Mouse (Mus musculus) frontal cortex, adult 2 months (tissue): ENCODE measurements at regions not wholly inside any gene's neighbourhood (a gene's known extent, or its start where the extent isn't known, plus 50 kb on each side); places are given as distances from the start of the nearest gene placed in this dataset.
"Not testable (repeated sequence)": the region's sequence is repeated elsewhere in the genome, so short reads cannot be mapped to it uniquely, and the experiment has no call there.

ENCODE experiments used
- DNase-seq, 2 experiments: peaks; one replicate each; pipeline ENCODE4 v3.0.0; 2022; ENCODE audit warnings: low spot score in 1 of 2; ENCODE audit errors: extremely low spot score in 1 of 2

GRCm38 (mm10) chr10:103862120-103862519, 280.7 kb upstream of the Gm21293 start:
- DNase-seq, result no peak

GRCm38 (mm10) chr10:103863909-103864308, 278.9 kb upstream of the Gm21293 start:
- DNase-seq, result no peak

DNA sequence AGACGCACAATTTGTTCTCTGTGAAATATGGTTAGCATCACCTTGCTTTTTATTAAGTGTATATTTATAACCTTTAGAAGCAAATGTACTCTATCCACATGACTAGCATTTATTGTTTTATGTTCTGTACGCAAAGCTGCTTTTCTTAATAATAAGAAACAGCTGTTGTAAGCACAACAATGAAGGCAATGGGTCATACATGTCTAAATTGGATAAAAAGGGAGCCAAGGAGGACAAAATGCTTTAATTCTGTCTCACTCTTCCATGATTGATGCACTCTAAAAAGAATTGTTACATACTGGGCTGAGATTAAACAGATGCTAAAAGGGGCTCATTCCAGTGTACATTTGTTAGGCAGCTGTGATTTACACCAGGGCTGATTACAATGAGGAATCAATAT, 232.7 kb upstream of the Gm21293 start:
- no peak for DNase-seq

DNA sequence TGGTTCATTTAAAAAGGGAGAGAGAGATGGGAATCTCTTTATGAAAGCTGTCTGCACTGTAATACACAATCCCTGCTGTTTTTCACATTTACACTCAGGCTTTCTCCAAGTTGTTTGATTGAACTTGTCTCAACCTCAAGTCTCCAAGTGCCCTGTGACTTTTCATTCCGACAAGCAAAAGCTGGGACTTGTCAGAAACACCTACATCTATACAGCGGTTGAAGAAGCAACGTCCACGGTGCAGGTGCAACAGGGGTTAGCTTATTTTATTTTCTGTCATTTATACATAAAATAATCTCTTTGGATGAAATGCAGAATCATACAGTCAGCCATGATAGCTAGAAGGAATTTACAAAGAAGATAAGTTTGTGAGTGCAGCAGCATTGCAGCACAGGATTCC, 184.6 kb upstream of the Gm21293 start:
- DNase-seq, result no peak

GRCm38 (mm10) chr10:103976059-103976458, 166.7 kb upstream of the Gm21293 start:
- DNase-seq, result no peak

- peak in 1 of 2 experiments; percentile 10 for DNase-seq
These were observed 158.4 kb upstream of the Gm21293 start for GRCm38 (mm10) chr10:103984287-103984956.

DNA sequence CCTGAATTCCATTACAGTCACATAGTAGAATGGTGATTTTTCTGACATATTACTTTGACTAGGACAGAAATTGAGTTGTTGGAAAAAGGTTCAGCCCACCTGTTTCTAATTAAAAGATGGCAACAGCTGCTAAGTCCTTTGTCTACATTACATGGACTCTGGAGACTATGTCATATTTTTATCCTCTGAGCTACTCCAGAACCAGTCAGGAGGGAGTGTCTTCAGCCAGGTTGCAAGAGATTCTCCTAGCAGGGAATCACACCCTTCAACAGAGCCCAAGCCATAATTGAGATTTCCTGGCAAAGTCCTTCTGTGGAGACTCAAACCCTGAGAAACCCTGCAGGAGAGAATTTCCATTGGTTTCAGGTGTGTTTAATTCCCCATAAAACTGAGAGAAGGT, 123.2 kb upstream of the Gm21293 start:
- no peak for DNase-seq

DNA sequence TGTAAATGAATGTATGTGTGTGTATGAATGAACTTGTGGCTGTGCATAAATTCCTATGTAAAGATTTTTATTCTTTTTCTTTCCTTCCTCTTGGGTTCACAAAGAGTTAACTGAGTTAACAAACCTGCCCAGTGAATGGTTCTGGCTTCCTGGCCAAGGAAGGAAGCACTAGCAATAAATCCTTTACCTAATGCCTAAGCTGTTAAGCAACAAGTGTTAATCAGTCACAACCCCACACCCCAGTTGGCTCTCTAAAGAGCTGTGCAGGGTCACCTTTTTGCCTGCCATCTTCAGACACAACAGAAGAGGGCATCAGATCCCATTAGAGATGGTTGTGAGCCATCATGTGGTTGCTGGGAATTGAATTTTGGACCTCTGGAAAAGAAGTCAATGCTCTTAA, 121.2 kb upstream of the Gm21293 start:
- DNase-seq, result no peak

DNA sequence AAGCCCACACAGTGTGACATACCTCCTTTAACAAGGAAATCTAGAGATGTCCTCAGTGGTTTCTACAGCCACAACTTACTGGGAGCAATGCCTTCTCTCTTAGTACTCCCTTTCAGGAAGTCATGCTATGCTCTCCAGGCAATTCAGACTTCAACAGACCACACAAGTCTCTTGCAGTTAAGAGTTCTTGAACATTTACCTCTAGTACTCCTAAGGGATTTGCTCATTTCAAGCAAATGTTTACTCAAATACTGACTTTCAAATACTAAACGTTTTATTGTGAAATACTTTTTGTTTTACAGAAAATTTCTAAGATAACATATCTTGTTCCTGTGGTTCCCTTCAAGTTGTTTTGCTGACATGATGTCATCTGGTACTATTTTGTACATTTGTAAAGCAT, 114.6 kb upstream of the Gm21293 start:
- DNase-seq, result no peak

DNA sequence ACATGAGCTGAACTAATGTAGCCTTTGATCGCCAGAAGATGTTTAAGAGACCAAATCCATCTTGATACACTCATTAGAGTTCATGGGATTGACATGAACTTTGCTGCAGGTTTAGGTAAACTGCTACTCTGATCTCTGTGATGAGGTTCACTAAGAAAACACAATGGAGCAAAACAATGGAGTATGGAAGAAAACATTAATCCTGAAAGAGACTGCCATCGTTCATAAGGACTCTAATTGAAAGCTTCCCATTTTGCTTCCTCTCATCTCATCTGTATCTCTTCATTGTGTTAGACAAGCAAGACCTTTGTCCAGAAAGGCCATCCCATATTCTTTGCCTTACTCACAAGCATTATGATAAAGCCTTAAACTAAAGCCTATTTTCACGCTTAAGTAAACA, 110.0 kb upstream of the Gm21293 start:
- DNase-seq, result no peak

DNA sequence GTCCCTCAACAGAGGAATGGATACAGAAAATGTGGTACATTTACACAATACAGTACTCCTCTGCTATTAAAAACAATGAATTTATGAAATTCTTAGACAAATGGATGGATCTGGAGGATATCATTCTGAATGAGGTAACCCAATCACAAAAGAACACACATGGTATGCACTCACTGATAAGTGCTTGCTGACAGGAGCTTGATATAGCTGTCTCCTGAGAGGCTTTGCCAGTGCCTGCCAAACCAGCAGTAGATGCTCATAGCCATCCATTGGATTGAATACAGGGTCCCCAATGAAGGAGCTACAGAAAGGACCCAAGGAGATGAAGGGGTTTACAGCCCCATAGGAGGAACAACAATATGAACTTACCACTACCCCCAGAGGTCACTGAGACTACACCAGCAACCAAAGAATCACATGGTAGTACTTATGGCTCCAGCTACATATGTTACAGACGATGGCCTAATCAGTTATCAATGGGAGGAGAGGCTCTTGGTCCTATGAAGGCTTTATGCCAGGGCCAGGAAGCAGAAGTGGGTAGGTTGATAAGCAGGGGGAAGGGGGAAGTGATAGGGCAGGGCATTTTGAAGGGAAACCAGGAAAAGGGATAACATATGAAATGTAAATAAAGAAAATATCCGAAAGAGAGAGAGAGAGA, 100.9 kb upstream of the Gm21293 start:
- DNase-seq, result not testable (repeated sequence)

DNA sequence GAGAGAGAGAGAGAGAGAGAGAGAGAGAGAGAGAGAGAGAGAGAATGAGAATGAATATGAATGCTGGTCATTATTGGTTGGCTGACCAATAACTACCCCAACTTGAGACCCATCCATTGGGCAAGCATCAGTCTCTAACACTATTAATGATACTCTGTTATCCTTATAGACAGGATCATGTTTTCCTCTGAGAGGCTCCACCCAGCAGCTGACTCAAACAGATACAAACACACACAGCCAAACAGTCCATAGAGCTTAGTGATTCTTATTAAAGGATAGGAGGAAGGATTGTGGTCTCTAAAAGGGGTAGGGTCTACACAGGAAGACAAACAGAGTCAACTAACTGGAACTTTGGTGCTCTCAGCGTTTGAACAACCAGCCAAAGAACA, 100.4 kb upstream of the Gm21293 start:
- DNase-seq, result no peak

DNA sequence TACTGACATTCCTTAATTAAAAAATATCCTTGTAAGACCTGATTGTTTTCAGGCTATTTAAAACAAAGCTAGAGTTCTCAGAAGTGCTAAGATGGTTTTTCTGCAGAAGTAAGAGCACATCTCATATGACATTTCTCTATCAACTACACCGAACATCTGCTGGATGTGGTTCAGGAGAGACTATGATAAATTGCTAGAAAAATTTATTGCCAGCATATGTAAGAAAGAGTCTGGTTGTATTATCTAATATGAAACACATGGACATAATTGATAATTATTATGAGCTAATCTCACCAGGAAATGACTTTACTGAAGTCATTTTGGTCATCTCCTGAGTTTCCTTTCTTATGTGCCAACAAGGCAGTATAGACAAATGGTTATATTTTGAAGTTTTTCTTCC, 99.2 kb upstream of the Gm21293 start:
- DNase-seq, result no peak
